Mouse (Mus musculus): ENCODE results near the gene Rassf6. TPM values are rescaled to one million over a fixed set of nuclear protein-coding genes. Genes with fewer than 3 reads are reported as not detected.
"Not testable (repeated sequence)": the region's sequence is repeated elsewhere in the genome, so short reads cannot be mapped to it uniquely, and the experiment has no call there.

Gene Rassf6
- total and polyA plus RNA-seq, 3 experiments = 0.27 TPM; not detected in 2

DNA sequence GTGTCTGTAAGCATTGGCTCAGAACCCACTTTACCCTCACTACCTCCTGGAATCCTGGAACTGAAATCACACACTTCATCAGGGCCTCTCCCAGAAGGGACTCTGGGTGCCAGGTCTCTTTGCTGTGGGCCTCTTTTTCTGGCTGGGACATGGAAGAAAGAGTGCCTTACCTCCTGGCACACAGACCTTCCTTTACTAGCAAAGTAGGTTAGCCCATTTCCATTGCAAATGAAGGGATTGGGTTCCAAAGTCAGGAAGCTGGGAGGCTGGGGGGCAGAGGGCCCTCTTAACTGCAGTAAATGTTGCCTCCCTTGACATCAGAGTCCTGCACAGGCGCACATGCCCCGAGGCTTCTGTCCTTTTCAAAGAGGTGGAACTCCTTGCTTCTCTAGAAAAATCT lies 17.2 kb downstream of the Rassf6 start:
- H3K9ac ChIP-seq (ENCODE audit: low read depth, low read length) = no peak overlapping the region
- 86% methylated on average over 2 of the region's 2 CpGs for WGBS
- H3K4me1 ChIP-seq (ENCODE audit: control insufficient read depth, insufficient read depth, low read length) = no peaks in the 10 kb centered on the region

DNA sequence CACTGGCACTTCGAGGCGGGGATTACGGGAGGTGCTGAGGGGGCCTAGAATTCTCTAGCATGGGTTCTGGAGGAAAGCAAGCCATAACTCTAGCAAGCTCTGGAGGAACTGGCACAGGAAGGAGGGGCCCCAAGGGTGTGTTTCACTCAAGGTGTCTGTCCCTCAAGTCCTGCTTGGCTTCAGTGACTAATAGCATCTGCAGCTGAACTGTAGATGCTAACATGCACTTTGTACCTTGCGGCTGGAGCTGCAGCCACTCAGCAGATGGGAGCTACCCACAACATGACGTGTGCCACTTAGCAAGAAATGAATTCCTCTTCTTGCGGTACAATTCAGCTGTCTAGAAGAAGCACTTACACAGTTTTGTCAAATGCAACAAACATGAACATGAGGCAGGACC lies 18.7 kb downstream of the Rassf6 start:
- Histone ChIP-seq H3K27me3 (ENCODE audit: control insufficient read depth, insufficient read depth, low read length) (no peaks in the 10 kb centered on the region; the same call in 1 of the 2 replicates), H3K9ac (ENCODE audit: low read depth, low read length) (no peak overlapping the region), H3K4me1 (ENCODE audit: control insufficient read depth, insufficient read depth, low read length) (no peaks in the 10 kb centered on the region), H3K36me3 (ENCODE audit: control insufficient read depth, insufficient read depth, low read length) (no peaks in the 10 kb centered on the region), H3K27ac (no peak overlapping the region), H3K79me2 (replicated peaks; ENCODE audit: control insufficient read depth, insufficient read depth, low read length) (no peaks in the 10 kb centered on the region), H3K4me3 (no peak overlapping the region)
- no peak for DNase-seq
- TF ChIP-seq EP300 (IDR thresholded peaks at IDR 0.05; ENCODE audit: insufficient read depth, low read depth, low read length) = no peak
- no peak for TF ChIP-seq POLR2A (IDR thresholded peaks at IDR 0.05; ENCODE audit: insufficient read depth, low read depth, low read length)
- TF ChIP-seq CTCF (IDR thresholded peaks at IDR 0.05) = no peak
- WGBS = 90% methylated on average over 6 of the region's 6 CpGs
- intact Hi-C loops (cut with DNase I) = no loop called here

More for the DNA sequence above, 17.2 kb downstream of the Rassf6 start:
- no peak overlapping the region for H3K27ac ChIP-seq
- DNase-seq = no peak
- no peaks in the 10 kb centered on the region for H3K36me3 ChIP-seq (ENCODE audit: control insufficient read depth, insufficient read depth, low read length)
- TF ChIP-seq CTCF (IDR thresholded peaks at IDR 0.05) (no peak), EP300 (IDR thresholded peaks at IDR 0.05; ENCODE audit: insufficient read depth, low read depth, low read length) (no peak), POLR2A (IDR thresholded peaks at IDR 0.05; ENCODE audit: insufficient read depth, low read depth, low read length) (no peak)
- H3K79me2 ChIP-seq (replicated peaks; ENCODE audit: control insufficient read depth, insufficient read depth, low read length) = no peaks in the 10 kb centered on the region
- H3K27me3 ChIP-seq (ENCODE audit: control insufficient read depth, insufficient read depth, low read length) = no peaks in the 10 kb centered on the region; the same call in 1 of the 2 replicates
- intact Hi-C loops (cut with DNase I) = no loop called here
- no peak overlapping the region for H3K4me3 ChIP-seq

DNA sequence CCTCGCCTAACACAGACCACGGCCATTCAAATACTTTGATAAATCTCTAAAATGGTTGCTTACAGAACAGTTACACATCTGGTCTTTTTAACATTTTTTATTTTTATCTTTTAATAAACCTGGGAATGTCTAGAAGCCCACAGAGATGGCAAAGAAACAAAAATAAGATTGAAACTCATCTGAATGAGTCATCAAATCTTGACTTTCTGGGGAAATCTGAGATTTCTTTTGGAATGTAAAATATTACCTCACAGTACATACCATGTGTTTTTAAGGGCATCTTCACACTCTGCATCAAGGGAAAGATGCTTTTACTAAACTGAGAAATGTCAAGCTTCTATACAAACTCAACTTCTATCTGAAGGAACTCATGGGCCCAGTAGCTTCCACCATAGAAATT lies 19.1 kb downstream of the Rassf6 start:
- WGBS = 93% methylated on average over 2 of the region's 2 CpGs

DNA sequence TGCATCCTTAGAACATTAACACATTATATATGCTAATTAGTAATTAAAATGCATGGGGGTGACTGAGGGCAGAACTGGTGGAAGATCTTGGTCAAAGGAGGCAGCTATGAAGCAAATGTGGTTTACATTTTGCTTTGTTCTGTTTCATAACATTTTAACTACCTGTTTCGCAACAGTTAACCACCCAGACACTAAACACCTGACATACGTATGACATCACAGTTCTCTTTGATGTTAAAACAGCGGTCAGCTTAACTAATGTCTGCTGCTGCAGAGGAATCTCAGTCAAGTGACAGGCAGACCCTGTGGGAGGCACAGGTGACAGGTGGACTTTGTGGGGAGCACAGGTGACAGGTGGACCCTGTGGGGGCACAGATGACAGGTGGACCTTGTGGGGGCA lies 22.6 kb downstream of the Rassf6 start:
- H3K36me3 ChIP-seq (ENCODE audit: control insufficient read depth, insufficient read depth, low read length) = no peaks in the 10 kb centered on the region
- DNase-seq = no peak
- intact Hi-C loops (cut with DNase I) = no loop called here
- TF ChIP-seq EP300 (IDR thresholded peaks at IDR 0.05; ENCODE audit: insufficient read depth, low read depth, low read length) (no peak), CTCF (IDR thresholded peaks at IDR 0.05) (no peak), POLR2A (IDR thresholded peaks at IDR 0.05; ENCODE audit: insufficient read depth, low read depth, low read length) (no peak)
- no peaks in the 10 kb centered on the region for H3K4me1 ChIP-seq (ENCODE audit: control insufficient read depth, insufficient read depth, low read length)
- no peaks in the 10 kb centered on the region; the same call in 1 of the 2 replicates for H3K27me3 ChIP-seq (ENCODE audit: control insufficient read depth, insufficient read depth, low read length)
- no peaks in the 10 kb centered on the region for H3K79me2 ChIP-seq (replicated peaks; ENCODE audit: control insufficient read depth, insufficient read depth, low read length)
- no peak overlapping the region for H3K27ac ChIP-seq
- WGBS = 92% methylated on average over 3 of the region's 3 CpGs
- H3K9ac ChIP-seq (ENCODE audit: low read depth, low read length) = no peak overlapping the region
- no peak overlapping the region for H3K4me3 ChIP-seq

More for the DNA sequence above, 19.1 kb downstream of the Rassf6 start:
- H3K36me3 ChIP-seq (ENCODE audit: control insufficient read depth, insufficient read depth, low read length) = no peaks in the 10 kb centered on the region
- H3K4me3 ChIP-seq = no peak overlapping the region
- DNase-seq = no peak
- H3K79me2 ChIP-seq (replicated peaks; ENCODE audit: control insufficient read depth, insufficient read depth, low read length) = no peaks in the 10 kb centered on the region
- no peak overlapping the region for H3K9ac ChIP-seq (ENCODE audit: low read depth, low read length)
- H3K27me3 ChIP-seq (ENCODE audit: control insufficient read depth, insufficient read depth, low read length) = no peaks in the 10 kb centered on the region; the same call in 1 of the 2 replicates
- intact Hi-C loops (cut with DNase I) = no loop called here
- TF ChIP-seq EP300 (IDR thresholded peaks at IDR 0.05; ENCODE audit: insufficient read depth, low read depth, low read length) = no peak
- TF ChIP-seq CTCF (IDR thresholded peaks at IDR 0.05) = no peak
- TF ChIP-seq POLR2A (IDR thresholded peaks at IDR 0.05; ENCODE audit: insufficient read depth, low read depth, low read length) = no peak
- H3K27ac ChIP-seq = no peak overlapping the region
- H3K4me1 ChIP-seq (ENCODE audit: control insufficient read depth, insufficient read depth, low read length) = no peaks in the 10 kb centered on the region

DNA sequence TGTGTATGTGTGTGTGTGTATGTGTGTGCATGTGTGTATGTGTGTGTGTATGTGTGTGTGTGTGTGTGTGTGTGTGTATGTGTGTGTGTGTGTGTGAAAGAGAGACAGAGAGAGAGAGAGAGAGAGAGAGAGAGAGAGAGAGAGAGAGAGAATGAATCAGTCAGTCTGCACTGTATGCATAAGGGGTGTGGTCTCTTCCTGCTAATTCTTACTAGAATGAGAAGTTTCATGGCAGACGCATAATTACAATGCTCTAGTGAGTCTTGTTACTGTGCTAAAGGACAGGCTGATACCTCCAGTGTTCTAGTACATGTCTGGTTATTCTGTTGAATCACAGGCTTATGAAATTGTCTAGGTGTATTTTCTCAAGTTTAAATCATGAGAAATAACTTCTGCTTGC lies 27.7 kb downstream of the Rassf6 start:
- not testable (repeated sequence) for DNase-seq, H3K27ac ChIP-seq
- 65% methylated on average over 1 of the region's 1 CpGs for WGBS

DNA sequence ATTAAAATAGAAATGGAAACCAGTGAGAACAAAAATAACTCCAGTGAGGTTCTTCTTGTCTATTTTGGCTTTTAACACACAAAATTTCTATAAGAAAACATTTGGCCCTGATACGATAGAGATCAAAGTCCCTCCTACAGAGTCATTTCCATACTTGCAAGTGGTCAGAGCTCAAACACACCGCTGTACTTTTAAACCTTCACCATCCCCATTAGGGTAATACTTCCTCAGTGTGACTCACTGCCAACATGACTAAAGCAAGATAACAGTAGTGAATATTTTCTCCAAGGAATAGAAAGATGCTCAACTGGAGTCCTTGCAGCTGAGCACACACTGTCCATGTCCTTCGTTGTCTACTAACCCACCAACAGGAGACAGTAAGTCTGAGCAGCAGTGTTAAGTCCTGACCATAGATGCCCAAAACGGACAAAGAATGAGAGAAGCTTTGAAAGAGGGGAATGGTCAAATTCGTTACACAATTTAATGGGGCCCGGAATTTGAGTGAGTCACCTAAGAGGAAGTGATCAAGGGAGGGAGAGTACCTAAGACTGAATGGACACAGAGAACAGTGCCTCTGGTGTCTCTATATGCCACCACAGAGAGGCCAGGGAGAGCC lies 28.4 kb downstream of the Rassf6 start:
- H3K27me3 ChIP-seq (ENCODE audit: control insufficient read depth, insufficient read depth, low read length) = no peaks in the 10 kb centered on the region; the same call in 1 of the 2 replicates
- H3K36me3 ChIP-seq (ENCODE audit: control insufficient read depth, insufficient read depth, low read length) = no peaks in the 10 kb centered on the region
- no peak for DNase-seq
- no peaks in the 10 kb centered on the region for H3K79me2 ChIP-seq (replicated peaks; ENCODE audit: control insufficient read depth, insufficient read depth, low read length)
- H3K27ac ChIP-seq = no peak overlapping the region
- intact Hi-C loops (cut with DNase I) = no loop called here
- WGBS = 54% methylated on average over 6 of the region's 6 CpGs
- H3K4me3 ChIP-seq = no peak overlapping the region
- no peaks in the 10 kb centered on the region for H3K4me1 ChIP-seq (ENCODE audit: control insufficient read depth, insufficient read depth, low read length)
- H3K9ac ChIP-seq (ENCODE audit: low read depth, low read length) = no peak overlapping the region
- TF ChIP-seq POLR2A (IDR thresholded peaks at IDR 0.05; ENCODE audit: insufficient read depth, low read depth, low read length) (no peak), CTCF (IDR thresholded peaks at IDR 0.05) (no peak), EP300 (IDR thresholded peaks at IDR 0.05; ENCODE audit: insufficient read depth, low read depth, low read length) (no peak)

More for the DNA sequence above, 27.7 kb downstream of the Rassf6 start:
- intact Hi-C loops (cut with DNase I); H3K4me3 ChIP-seq; H3K36me3 ChIP-seq (ENCODE audit: control insufficient read depth, insufficient read depth, low read length); H3K27me3 ChIP-seq (ENCODE audit: control insufficient read depth, insufficient read depth, low read length); H3K9ac ChIP-seq (ENCODE audit: low read depth, low read length); H3K4me1 ChIP-seq (ENCODE audit: control insufficient read depth, insufficient read depth, low read length); H3K79me2 ChIP-seq (replicated peaks; ENCODE audit: control insufficient read depth, insufficient read depth, low read length): not testable (repeated sequence)

Data from heart, adult 2 months (tissue).